Mouse (Mus musculus) left cerebral cortex, postnatal 4 days (tissue): Measurements from ENCODE around the gene Mphosph8. TPM values are rescaled to one million over a fixed set of nuclear protein-coding genes. Genes with fewer than 3 reads are reported as not detected.

ENCODE experiments used
- DNase-seq: peaks from one replicate; pipeline ENCODE4 v3.0.0-alpha.2; 2022
- intact Hi-C: fragments of 180-260 bp; cut with DNase I; formaldehyde crosslinking; loops from one replicate; pipeline ENCODE4 v1.15.1; 2025
- total RNA-seq, 2 experiments: library from RNA; stranded (reverse); gene quantifications; 2 replicates each; pipeline ENCODE4 v1.2.3; 2021

The Mphosph8 gene
- 10 to 100 TPM; 49.8 to 51.0 TPM for total RNA-seq

GRCm38 (mm10) chr14:56667969-56668802 is at the start of gene Mphosph8:
TSS of gene Mphosph8 (plus strand) at chr14:56668248.
- DNase-seq: peak; percentile 99
- intact Hi-C loops: loop anchor here (5.0 to 10.0 kb wide), 2 partner anchors 96 to 293 kb away; no protein-coding TSS in a partner anchor

- intact Hi-C loops: no loop called here
- DNase-seq: no peak
Measured at GRCm38 (mm10) chr14:56620425-56620824, 47.6 kb upstream of the Mphosph8 start.

DNA sequence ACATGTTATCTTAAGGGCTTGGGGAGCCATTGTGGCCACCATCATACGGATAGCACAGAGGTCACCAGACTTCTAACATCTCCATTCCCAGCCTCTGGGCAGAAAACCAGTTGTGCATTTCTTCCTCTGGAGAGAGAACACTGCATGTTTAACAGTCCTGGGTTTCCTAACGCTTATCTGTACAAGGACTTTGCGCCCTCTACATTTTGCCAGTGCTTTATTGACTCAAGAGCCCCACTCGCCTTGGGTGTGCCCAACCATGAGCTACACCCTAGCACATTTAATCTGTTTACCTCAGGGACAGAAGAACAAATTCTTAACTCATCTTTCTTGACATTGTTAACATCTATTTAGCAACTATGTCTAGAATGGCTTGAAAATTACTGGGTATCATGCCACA is 41.8 kb upstream of the Mphosph8 start:
- intact Hi-C loops: no loop called here
- no peak for DNase-seq

DNA sequence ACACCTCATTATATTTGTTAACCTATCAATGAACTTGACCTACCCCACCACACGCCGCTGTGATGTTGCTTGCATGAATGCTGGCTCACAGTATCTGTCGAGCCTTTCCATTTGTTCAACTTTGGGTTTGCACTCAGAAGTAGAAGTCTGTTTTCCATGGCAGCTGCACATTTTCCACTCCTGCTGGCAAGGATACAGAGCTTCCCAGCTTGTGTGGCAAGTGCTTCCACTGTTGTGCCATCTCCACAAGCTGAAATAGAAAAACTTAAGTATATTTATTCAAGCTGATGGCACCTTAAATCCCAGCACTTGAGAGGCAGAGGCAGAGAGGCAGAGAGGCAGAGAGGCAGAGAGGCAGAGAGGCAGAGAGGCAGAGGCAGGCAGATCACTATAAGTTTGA is 39.7 kb upstream of the Mphosph8 start:
- intact Hi-C loops: no loop called here
- DNase-seq: no peak

GRCm38 (mm10) chr14:56631109-56631508 is 36.9 kb upstream of the Mphosph8 start:
- intact Hi-C loops: no loop called here
- no peak for DNase-seq

DNA sequence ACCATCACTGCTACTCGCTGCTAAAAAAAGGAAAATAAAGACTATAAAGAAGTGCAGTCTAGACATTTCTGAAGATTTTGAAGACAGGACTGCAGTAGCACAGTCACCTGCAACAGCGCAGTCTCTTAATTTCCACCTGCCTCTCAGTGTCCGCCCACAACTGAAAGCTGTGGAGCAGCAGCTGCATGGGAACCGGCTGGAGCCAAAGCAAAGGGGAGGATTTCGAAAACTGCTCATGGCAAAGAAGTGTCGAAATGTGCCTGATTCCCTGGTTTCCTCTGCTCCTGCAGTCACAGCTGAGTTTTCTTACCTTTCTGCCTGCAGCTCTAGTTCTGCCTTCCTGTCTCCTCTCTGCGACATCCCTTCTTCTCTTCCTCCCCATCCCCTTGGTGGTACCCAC is 20.8 kb upstream of the Mphosph8 start:
- intact Hi-C loops: no loop called here
- DNase-seq: no peak

- DNase-seq: no peak
- intact Hi-C loops: no loop called here
Measured at GRCm38 (mm10) chr14:56649448-56649847, 18.6 kb upstream of the Mphosph8 start.

GRCm38 (mm10) chr14:56665651-56666050 is 2.4 kb upstream of the Mphosph8 start:
- intact Hi-C loops: loop anchor here (5.0 to 10.0 kb wide), 2 partner anchors 93 to 291 kb away; no protein-coding TSS in a partner anchor
- DNase-seq: no peak

DNA sequence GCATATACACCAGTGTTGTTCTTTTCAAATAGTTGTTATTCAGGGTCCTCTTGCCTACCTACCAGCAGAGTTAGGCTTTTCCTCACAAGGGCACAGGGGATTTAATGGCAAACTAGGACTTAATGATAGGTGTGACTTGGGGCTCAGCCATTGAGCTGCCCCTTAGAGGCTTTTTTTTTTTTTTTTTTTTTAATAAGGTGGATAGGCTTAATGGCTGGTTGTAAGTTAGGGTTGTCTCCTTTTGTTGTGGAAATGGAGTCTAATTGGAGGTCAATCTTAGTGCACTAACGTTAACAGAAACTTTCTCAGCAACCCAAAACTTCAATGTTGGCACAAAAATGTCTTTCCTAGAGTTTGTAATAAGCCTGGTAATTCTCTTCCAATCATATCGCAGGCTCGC is 1.1 kb upstream of the Mphosph8 start:
- intact Hi-C loops: loop anchor here (5.0 to 10.0 kb wide), 2 partner anchors 95 to 292 kb away; no protein-coding TSS in a partner anchor
- no peak for DNase-seq

GRCm38 (mm10) chr14:56669046-56669620 is 1.1 kb downstream of the Mphosph8 start:
- intact Hi-C loops: loop anchor here (5.0 to 10.0 kb wide), 2 partner anchors 97 to 294 kb away; no protein-coding TSS in a partner anchor
- no peak for DNase-seq

DNA sequence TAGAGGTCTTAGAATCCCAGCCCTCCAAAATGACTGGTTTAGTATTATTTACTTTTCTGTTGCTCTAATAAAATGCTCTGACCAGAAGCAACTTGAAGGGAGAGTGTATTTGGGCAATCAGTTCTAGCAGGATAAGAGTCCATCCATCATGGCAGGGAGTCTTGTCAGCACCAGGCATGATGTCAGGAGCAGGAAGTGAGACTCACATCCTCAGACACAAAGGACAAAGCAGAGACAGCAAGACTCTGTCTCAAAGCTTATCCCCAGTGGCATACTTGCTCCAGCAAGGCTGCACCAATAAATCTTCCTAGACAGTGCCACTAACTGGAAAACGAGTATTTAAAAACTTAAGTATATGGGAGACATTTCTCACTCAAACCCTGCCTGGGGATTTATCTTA is 17.4 kb downstream of the Mphosph8 start:
- intact Hi-C loops: no loop called here
- no peak for DNase-seq

GRCm38 (mm10) chr14:56689116-56689515 is 21.1 kb downstream of the Mphosph8 start:
- intact Hi-C loops: no loop called here
- DNase-seq: no peak

DNA sequence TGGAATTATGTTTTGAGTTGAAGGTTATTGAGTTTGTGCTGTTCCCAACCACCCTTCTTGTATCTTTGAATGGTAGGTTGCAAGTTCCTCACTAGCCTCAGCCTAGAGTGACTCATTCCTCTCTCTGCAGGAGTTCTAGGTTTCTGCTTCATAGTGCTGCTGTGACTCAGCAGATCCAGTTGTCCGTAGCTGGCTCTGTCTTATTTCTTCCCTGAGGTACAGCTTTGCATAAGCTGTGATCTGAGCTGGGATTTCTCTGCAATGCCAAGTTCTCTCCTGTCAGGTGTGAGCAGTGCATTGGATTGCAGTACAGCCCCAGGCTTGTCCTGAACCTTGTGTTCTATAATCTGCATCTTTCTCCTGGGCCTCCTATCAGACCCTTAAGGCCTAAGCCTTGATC is 21.7 kb downstream of the Mphosph8 start:
- intact Hi-C loops: loop anchor here (10.0 kb wide), 2 partner anchors 105 to 255 kb away; no protein-coding TSS in a partner anchor
- DNase-seq: no peak

DNA sequence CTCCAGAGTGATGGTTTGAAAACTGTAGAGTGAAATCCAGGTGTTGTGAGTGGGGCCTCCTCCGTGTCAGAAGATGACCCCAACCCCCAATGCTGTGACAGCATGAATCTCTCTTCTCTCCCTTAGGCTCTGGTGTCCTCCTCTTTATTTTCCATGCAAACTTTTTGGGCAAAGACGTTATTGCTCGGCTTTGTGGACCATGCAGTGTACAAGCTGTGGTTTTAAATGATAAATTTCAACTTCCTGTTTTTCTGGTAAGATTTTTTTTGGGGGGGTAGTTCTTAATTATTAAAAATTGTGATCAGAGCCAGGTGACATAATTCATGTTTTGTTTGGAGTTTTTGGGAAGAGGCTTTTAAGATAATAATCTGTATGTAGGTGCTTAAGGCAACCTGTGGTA is 27.4 kb downstream of the Mphosph8 start:
- intact Hi-C loops: loop anchor here (10.0 kb wide), 2 partner anchors 99 to 249 kb away; no protein-coding TSS in a partner anchor
- no peak for DNase-seq

DNA sequence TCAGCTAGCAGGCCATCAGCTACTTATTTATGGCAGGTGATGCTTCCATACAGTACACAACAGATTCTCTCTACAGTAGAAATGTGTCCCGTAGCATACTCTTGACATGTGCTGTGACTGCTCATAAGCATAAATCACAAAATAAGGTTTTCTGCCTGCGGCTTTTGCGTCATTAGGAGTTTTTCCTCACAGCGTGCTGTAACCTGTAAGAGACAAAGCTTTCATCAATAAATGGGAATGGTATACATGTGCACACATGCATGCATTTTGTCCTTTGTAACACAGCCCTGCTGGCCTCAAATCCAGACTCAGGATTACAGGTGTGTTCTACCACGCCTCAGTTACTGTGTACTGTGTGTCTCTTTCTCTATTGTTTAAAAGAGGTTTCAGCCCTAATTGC is 29.8 kb downstream of the Mphosph8 start:
- intact Hi-C loops: loop anchor here (10.0 kb wide), 2 partner anchors 97 to 247 kb away; no protein-coding TSS in a partner anchor
- DNase-seq: no peak

- no peak for DNase-seq
- intact Hi-C loops: no loop called here
Measured at GRCm38 (mm10) chr14:56702644-56703043, 34.6 kb downstream of the Mphosph8 start.

GRCm38 (mm10) chr14:56705687-56706086 is 37.6 kb downstream of the Mphosph8 start:
- no peak for DNase-seq
- intact Hi-C loops: no loop called here

- intact Hi-C loops: no loop called here
- no peak for DNase-seq
Measured at GRCm38 (mm10) chr14:56726493-56726892, 58.4 kb downstream of the Mphosph8 start.

DNA sequence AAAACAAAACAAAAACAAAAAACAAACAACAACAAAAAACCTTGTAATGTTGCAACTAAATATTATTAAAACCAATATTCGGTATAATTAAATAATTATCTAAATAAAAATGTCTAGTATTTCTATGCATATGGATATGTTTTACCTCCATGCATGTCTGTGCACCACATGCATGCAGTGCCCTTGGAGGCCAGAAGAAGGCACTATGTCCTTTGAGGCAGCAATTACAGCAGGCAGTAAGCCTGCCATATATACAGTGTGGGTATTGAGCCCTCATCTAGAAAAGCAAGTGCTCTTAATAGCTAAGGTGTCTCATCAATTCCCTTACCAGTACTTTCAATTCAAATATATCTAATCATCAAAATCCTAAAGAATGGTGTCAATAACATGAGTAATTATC is 72.1 kb downstream of the Mphosph8 start:
- DNase-seq: no peak
- intact Hi-C loops: no loop called here
